Mouse (Mus musculus) liver, embryonic 13.5 days (tissue): ENCODE data around the gene D830030K20Rik. TPM values are rescaled to one million over a fixed set of nuclear protein-coding genes. Genes with fewer than 3 reads are reported as not detected.
"Not testable (repeated sequence)": the region's sequence is repeated elsewhere in the genome, so short reads cannot be mapped to it uniquely, and the experiment has no call there.

Experiments
- ATAC-seq: fragments of 200-750 bp; cut with Nextera tagmentation; 2 replicates; pipeline ENCODE4 v1.8.0; 2017; ENCODE audit warnings: low read depth, mild to moderate bottlenecking, moderate number of reproducible peaks, moderate library complexity
- DNase-seq: peaks from one replicate; pipeline ENCODE4 v3.0.0; 2022
- H3K27ac ChIP-seq: fragments of 300-500 bp; sonication (generic); 2 replicates; pipeline ENCODE4 v1.5.1; 2015; ENCODE audit warnings: moderate library complexity, mild to moderate bottlenecking, inconsistent platforms
- H3K27me3 ChIP-seq: fragments of 300-500 bp; sonication (generic); 2 replicates; pipeline ENCODE4 v1.6.1; 2015; ENCODE audit warnings: mild to moderate bottlenecking, inconsistent platforms
- H3K36me3 ChIP-seq: fragments of 300-500 bp; sonication (generic); 2 replicates; pipeline ENCODE4 v1.6.1; 2015; ENCODE audit warnings: mild to moderate bottlenecking, inconsistent platforms
- H3K4me1 ChIP-seq: fragments of 300-500 bp; sonication (generic); replicated peaks from 2 replicates; pipeline ENCODE4 v1.6.1; 2015; ENCODE audit warnings: inconsistent platforms
- H3K4me2 ChIP-seq: fragments of 300-500 bp; sonication (generic); 2 replicates; pipeline ENCODE4 v1.6.1; 2015; ENCODE audit warnings: inconsistent platforms, mild to moderate bottlenecking, moderate library complexity
- H3K4me3 ChIP-seq: fragments of 300-500 bp; sonication (generic); replicated peaks from 2 replicates; pipeline ENCODE4 v1.5.1; 2015; ENCODE audit warnings: mild to moderate bottlenecking, inconsistent platforms
- H3K9ac ChIP-seq: fragments of 300-500 bp; sonication (generic); 2 replicates; pipeline ENCODE4 v1.6.1; 2015; ENCODE audit warnings: mild to moderate bottlenecking, inconsistent platforms
- H3K9me3 ChIP-seq: fragments of 300-500 bp; sonication (generic); replicated peaks from 2 replicates; pipeline ENCODE4 v1.6.1; 2016; ENCODE audit warnings: inconsistent platforms
- WGBS: fragments of 180-500 bp; shearing (Covaris S2); methylation state at CpG from one replicate; pipeline ENCODE4 v1.1.7; 2015; ENCODE audit not compliant: insufficient replicate concordance; 5-methylcytosine and 5-hydroxymethylcytosine counted together
- polyA plus RNA-seq: library from polyadenylated mRNA; unstranded; fragments of >200 nt; fragmentation: Nextera tagmentation; extraction: Ambion mirVana; gene quantifications from 2 replicates; pipeline ENCODE4 v1.2.1, GENCODE M21; 2015

D830030K20Rik gene
- 0.31 and 0.44 TPM in 2 replicates for polyA plus RNA-seq

DNA sequence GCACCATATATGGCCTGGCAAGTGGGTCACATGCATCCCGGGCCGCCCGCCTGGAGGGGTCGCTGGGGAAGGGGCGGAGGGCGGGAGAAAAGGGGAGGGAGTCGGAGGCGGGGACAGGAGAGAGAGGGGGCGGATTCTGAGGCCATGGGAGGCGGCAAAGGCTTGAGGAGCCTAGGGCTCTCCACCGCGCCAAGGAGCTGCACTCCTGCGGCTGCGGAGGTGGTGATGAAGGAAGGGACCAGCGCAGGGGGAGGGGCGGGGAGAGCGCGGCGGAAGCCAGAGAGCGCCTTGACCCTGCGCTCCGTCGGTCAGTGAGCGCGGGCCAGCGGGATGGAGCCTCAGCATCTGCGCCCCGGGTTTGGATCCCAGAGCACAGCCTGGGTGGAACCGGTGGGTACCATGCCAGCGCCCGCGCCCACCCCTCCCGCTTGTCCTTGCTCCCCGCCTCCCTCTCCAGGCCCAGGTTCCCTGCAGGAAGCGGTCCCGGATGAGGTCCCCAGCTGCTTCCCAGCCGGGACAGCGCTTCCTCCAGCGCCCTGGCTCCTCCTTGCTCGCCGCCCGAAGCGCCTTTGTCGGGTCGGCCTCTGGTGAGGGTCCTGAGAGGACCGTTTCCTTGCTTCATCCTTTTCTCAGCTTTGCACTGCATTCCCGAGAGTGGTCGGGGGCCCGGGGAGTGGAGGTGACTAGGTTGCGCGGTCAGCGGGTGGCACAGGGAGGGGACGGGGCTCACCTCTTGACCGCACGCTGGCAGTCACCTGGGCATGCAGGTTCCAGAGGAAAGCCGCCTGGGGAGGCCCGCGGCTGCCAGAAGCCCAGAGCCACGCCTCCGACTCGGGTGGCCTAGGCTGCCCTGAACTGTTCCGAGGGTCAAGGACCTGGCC is at the start of gene D830030K20Rik:
Gene D830030K20Rik (plus strand): TSS at position 217 of the 881 bp plus-strand sequence.
- not testable (repeated sequence) for H3K36me3 ChIP-seq, ATAC-seq, H3K9ac ChIP-seq, H3K4me1 ChIP-seq, H3K27ac ChIP-seq, H3K27me3 ChIP-seq, H3K9me3 ChIP-seq, DNase-seq
- WGBS, result 3% methylated on average over 20 of the region's 62 CpGs
- peak within 1 kb of the TSS; percentile 26 for H3K4me3 ChIP-seq
- H3K4me2 ChIP-seq, result peak within 1 kb of the TSS; percentile 46

DNA sequence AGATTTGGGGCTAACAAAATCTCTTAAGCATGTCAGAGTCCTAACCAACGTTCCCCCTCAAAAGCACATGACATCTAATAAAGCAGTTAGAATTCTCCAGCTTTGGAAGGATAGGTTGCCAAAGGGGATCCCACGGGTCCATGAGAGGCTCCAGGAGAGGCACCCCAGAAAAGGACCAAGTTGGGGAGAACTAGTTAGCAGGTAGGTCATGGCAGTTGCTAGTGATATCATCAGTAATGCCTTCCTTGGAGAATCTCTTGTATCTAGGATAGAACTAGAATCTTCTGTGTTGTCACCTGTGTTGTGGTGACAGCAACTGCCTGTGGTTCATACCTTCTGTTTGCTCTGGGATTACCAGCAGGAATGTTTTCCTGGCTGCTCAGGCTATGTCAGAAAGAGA is 20.3 kb upstream of the D830030K20Rik start, which contains the start of gene Gm5795:
Gene Gm5795 (plus strand): TSS at position 301 of the 400 bp plus-strand sequence.
- WGBS, result no CpG with 5 or more reads among the region's 2 CpGs
- H3K9me3 ChIP-seq, H3K9ac ChIP-seq, H3K4me2 ChIP-seq, H3K27me3 ChIP-seq, H3K4me3 ChIP-seq, DNase-seq, H3K27ac ChIP-seq, H3K4me1 ChIP-seq, H3K36me3 ChIP-seq, ATAC-seq: not testable (repeated sequence)

DNA sequence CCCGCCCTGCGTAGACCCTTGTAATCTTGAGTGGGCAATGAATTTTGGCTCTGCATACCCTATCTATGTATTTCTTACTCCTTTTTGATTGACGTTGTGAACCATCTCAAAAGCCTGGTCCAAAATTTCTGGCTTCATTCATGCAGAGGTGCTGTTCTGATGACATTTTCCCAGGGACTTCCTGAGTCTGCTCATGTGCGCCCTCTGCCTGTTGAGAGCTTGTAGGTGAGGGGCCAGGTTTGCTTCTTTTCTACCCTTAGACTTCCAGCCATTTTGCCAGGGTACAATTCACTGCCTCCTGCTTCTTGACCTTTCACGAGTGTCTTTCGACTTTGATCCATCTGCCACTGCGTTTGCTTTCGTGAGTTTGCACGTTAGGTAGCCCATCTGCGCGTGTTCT is 1.1 kb downstream of the D830030K20Rik start:
- DNase-seq, H3K27ac ChIP-seq, H3K27me3 ChIP-seq, H3K4me1 ChIP-seq, H3K4me2 ChIP-seq, H3K36me3 ChIP-seq, H3K9ac ChIP-seq, H3K9me3 ChIP-seq, ATAC-seq, H3K4me3 ChIP-seq: not testable (repeated sequence)
- 9% methylated on average over 9 of the region's 11 CpGs for WGBS

DNA sequence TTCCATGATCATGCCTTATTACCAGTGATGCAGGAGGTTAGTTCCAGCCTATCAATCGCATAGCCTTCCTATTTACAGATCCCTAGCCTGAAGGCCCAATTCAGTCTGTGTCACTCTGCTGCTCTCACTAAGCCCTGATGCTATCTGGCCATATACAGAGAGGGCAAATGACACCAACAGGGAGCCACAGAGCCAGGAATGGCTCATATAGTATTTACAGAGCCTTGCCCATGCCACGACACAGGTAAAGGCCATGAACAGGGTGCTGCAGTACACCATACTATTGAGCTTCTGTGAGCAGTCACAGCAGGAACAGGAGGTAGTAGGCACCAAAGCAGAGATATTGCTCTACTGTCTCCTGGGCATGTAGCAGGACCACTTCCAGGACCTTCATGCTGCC is 54.2 kb downstream of the D830030K20Rik start:
- DNase-seq, H3K36me3 ChIP-seq, H3K4me2 ChIP-seq, H3K27me3 ChIP-seq, H3K27ac ChIP-seq, ATAC-seq, H3K4me3 ChIP-seq, H3K9me3 ChIP-seq, H3K4me1 ChIP-seq, H3K9ac ChIP-seq: not testable (repeated sequence)
- WGBS, result 57% methylated on average over 2 of the region's 2 CpGs

Other genes with a start within 250 kb of the D830030K20Rik start
- not detected in 2 replicates for gene Gm2888, start 178.5 kb upstream of the D830030K20Rik start, polyA plus RNA-seq
- gene Gm2897, start 159.2 kb upstream of the D830030K20Rik start, polyA plus RNA-seq, result 0.12 and 0.14 TPM in 2 replicates
- not detected in 2 replicates for gene Gm10340, start 74.5 kb upstream of the D830030K20Rik start, polyA plus RNA-seq
- gene Gm5795, start 20.2 kb upstream of the D830030K20Rik start, polyA plus RNA-seq, result not detected in 2 replicates
- gene Gm2956, start 124.1 kb downstream of the D830030K20Rik start, polyA plus RNA-seq, result 0.09 TPM in 1 of 2 replicates, not detected in the other
- not detected in 2 replicates for gene Gm10413, start 186.6 kb downstream of the D830030K20Rik start, polyA plus RNA-seq
- 0.12 TPM in 1 of 2 replicates, not detected in the other for gene Gm10409, start 204.1 kb downstream of the D830030K20Rik start, polyA plus RNA-seq
- 0.05 TPM in 1 of 2 replicates, not detected in the other for gene Gm3005, start 219.6 kb downstream of the D830030K20Rik start, polyA plus RNA-seq
- not detected in 2 replicates for gene Gm10408, start 240.9 kb downstream of the D830030K20Rik start, polyA plus RNA-seq